Mouse (Mus musculus): ENCODE data around the gene Rassf5. TPM values are rescaled to one million over a fixed set of nuclear protein-coding genes. Genes with fewer than 3 reads are reported as not detected.

Rassf5 gene
- total RNA-seq, 1 experiment from 2014 or later, result 13.1 TPM

GRCm38 (mm10) chr1:131208081-131208480, 37.0 kb downstream of the Rassf5 start:
- DNase-seq, result no peak

GRCm38 (mm10) chr1:131207531-131207930, 37.5 kb downstream of the Rassf5 start:
- peak; percentile 73 for DNase-seq

GRCm38 (mm10) chr1:131206342-131206741, 38.7 kb downstream of the Rassf5 start:
- no peak for DNase-seq

GRCm38 (mm10) chr1:131204461-131204860, 40.6 kb downstream of the Rassf5 start:
- no peak for DNase-seq

GRCm38 (mm10) chr1:131201391-131201790, 43.7 kb downstream of the Rassf5 start:
- DNase-seq, result no peak

- no peak for DNase-seq
These were observed 44.5 kb downstream of the Rassf5 start for GRCm38 (mm10) chr1:131200588-131200987.

- DNase-seq, result peak; percentile 13
These were observed 45.1 kb downstream of the Rassf5 start for GRCm38 (mm10) chr1:131199976-131200375.

GRCm38 (mm10) chr1:131199118-131199821, 45.8 kb downstream of the Rassf5 start:
- no peak for DNase-seq

GRCm38 (mm10) chr1:131198417-131198960, 46.6 kb downstream of the Rassf5 start:
- DNase-seq, result no peak

- DNase-seq, result peak; percentile 21
These were observed 49.0 kb downstream of the Rassf5 start for GRCm38 (mm10) chr1:131196107-131196506.

- DNase-seq, result no peak
These were observed 49.4 kb downstream of the Rassf5 start for GRCm38 (mm10) chr1:131195653-131196052.

- no peak for DNase-seq
These were observed 51.3 kb downstream of the Rassf5 start for GRCm38 (mm10) chr1:131193746-131194145.

GRCm38 (mm10) chr1:131188655-131189054, 56.4 kb downstream of the Rassf5 start:
- DNase-seq, result no peak

GRCm38 (mm10) chr1:131187856-131188255, 57.2 kb downstream of the Rassf5 start:
- DNase-seq, result no peak

GRCm38 (mm10) chr1:131186995-131187394, 58.1 kb downstream of the Rassf5 start:
- no peak for DNase-seq

- DNase-seq, result no peak
These were observed 59.1 kb downstream of the Rassf5 start for GRCm38 (mm10) chr1:131185821-131186506.

- no peak for DNase-seq
These were observed 60.0 kb downstream of the Rassf5 start for GRCm38 (mm10) chr1:131184956-131185660.

GRCm38 (mm10) chr1:131184253-131184955, 60.7 kb downstream of the Rassf5 start:
- DNase-seq, result no peak

GRCm38 (mm10) chr1:131183201-131183600, 61.9 kb downstream of the Rassf5 start:
- no peak for DNase-seq

GRCm38 (mm10) chr1:131181642-131182527, 63.2 kb downstream of the Rassf5 start:
- DNase-seq, result peak; percentile 85

GRCm38 (mm10) chr1:131180386-131180785, 64.7 kb downstream of the Rassf5 start:
- no peak for DNase-seq
